Mouse (Mus musculus) forebrain, embryonic 11.5 days (tissue): ENCODE data around the gene Fuca1. TPM values are rescaled to one million over a fixed set of nuclear protein-coding genes. Genes with fewer than 3 reads are reported as not detected.

Experiments
- ATAC-seq: fragments of 200-750 bp; cut with Nextera tagmentation; replicated peaks from 2 replicates; pipeline ENCODE4 v1.8.0; 2017; ENCODE audit warnings: moderate TSS enrichment; ENCODE audit not compliant: low FRiP score
- DNase-seq: peaks from one replicate; pipeline ENCODE4 v3.0.0-alpha.2; 2017; ENCODE audit warnings: low spot score
- H3K27ac ChIP-seq: fragments of 300-500 bp; sonication (generic); 2 replicates; pipeline ENCODE4 v1.5.1; 2014; ENCODE audit warnings: low read depth, low read length
- H3K27me3 ChIP-seq: fragments of 300-500 bp; sonication (generic); 2 replicates; pipeline ENCODE4 v1.6.1; 2014; ENCODE audit warnings: mild to moderate bottlenecking, low read length, mixed read lengths; ENCODE audit not compliant: control insufficient read depth, insufficient read depth
- H3K36me3 ChIP-seq: fragments of 300-500 bp; sonication (generic); 2 replicates; pipeline ENCODE4 v1.6.1; 2014; ENCODE audit warnings: mild to moderate bottlenecking, low read length, moderate library complexity, mixed read lengths; ENCODE audit not compliant: control insufficient read depth, insufficient read depth
- H3K4me1 ChIP-seq: fragments of 300-500 bp; sonication (generic); replicated peaks from 2 replicates; pipeline ENCODE4 v1.6.1; 2014; ENCODE audit warnings: low read length, mixed read lengths; ENCODE audit not compliant: control insufficient read depth, insufficient read depth
- H3K4me2 ChIP-seq: fragments of 300-500 bp; sonication (generic); 2 replicates; pipeline ENCODE4 v1.6.1; 2014; ENCODE audit warnings: low read depth, mild to moderate bottlenecking, low read length, moderate library complexity, mixed read lengths; ENCODE audit not compliant: severe bottlenecking
- H3K4me3 ChIP-seq: fragments of 300-500 bp; sonication (generic); 2 replicates; pipeline ENCODE4 v1.5.1; 2014; ENCODE audit warnings: low read depth, low read length
- H3K9ac ChIP-seq: fragments of 300-500 bp; sonication (generic); 2 replicates; pipeline ENCODE4 v1.6.1; 2014; ENCODE audit warnings: low read length
- H3K9me3 ChIP-seq: fragments of 300-500 bp; sonication (generic); 2 replicates; pipeline ENCODE4 v1.6.1; 2016; ENCODE audit warnings: low read length, mixed read lengths; ENCODE audit not compliant: control insufficient read depth
- WGBS: fragments of 180-500 bp; shearing (Covaris S2); extraction: QIAGEN DNeasy Blood & Tissue Kit; methylation state at CpG from one replicate; pipeline ENCODE4 v1.1.7; 2014; 5-methylcytosine and 5-hydroxymethylcytosine counted together
- polyA plus RNA-seq: library from polyadenylated mRNA; unstranded; fragments of >200 nt; fragmentation: Nextera tagmentation; extraction: Ambion mirVana; gene quantifications from 2 replicates; pipeline ENCODE4 v1.2.1, GENCODE M21; 2014

Gene Fuca1
- polyA plus RNA-seq, 1 experiment from 2014 or later, result 49.2 TPM

GRCm38 (mm10) chr4:135958354-135958753, 37.8 kb downstream of the Fuca1 start:
- ATAC-seq, result no peak
- Histone ChIP-seq H3K9me3 (no peaks in the 10 kb centered on the region), H3K36me3 (no peaks in the 10 kb centered on the region), H3K27me3 (no peaks in the 10 kb centered on the region), H3K4me1 (no peaks in the 10 kb centered on the region), H3K27ac (no peak overlapping the region), H3K9ac (no peak overlapping the region), H3K4me2 (no peak overlapping the region), H3K4me3 (no peak overlapping the region)
- WGBS, result 65% methylated on average over 8 of the region's 8 CpGs
- DNase-seq, result no peak

GRCm38 (mm10) chr4:135960717-135961116, 40.2 kb downstream of the Fuca1 start:
- Histone ChIP-seq H3K9me3 (no peaks in the 10 kb centered on the region), H3K36me3 (no peaks in the 10 kb centered on the region), H3K27ac (no peak overlapping the region), H3K27me3 (no peaks in the 10 kb centered on the region), H3K9ac (no peak overlapping the region), H3K4me2 (no peak overlapping the region), H3K4me3 (no peak overlapping the region), H3K4me1 (peaks cover 6% of the 10 kb centered on the region)
- DNase-seq, result peak; percentile 90
- 24% methylated on average over 5 of the region's 5 CpGs for WGBS
- peak; percentile 22; the same call in 1 of the 2 replicates for ATAC-seq

GRCm38 (mm10) chr4:135961709-135962108, 41.2 kb downstream of the Fuca1 start:
- Histone ChIP-seq H3K4me1 (peaks cover 6% of the 10 kb centered on the region), H3K4me3 (no peak overlapping the region), H3K9me3 (no peaks in the 10 kb centered on the region), H3K4me2 (no peak overlapping the region), H3K27me3 (no peaks in the 10 kb centered on the region), H3K36me3 (no peaks in the 10 kb centered on the region), H3K27ac (no peak overlapping the region), H3K9ac (no peak overlapping the region)
- ATAC-seq (no peak), DNase-seq (no peak)
- 87% methylated on average over 5 of the region's 5 CpGs for WGBS

- H3K9ac ChIP-seq, result no peak overlapping the region
- 85% methylated on average over 7 of the region's 7 CpGs for WGBS
- no peaks in the 10 kb centered on the region for H3K9me3 ChIP-seq
- no peaks in the 10 kb centered on the region; the same call in 1 of the 2 replicates for H3K36me3 ChIP-seq
- DNase-seq (no peak), ATAC-seq (no peak)
- peaks cover 6% of the 10 kb centered on the region for H3K4me1 ChIP-seq
- H3K4me2 ChIP-seq, result no peak overlapping the region
- H3K4me3 ChIP-seq, result no peak overlapping the region
- H3K27me3 ChIP-seq, result no peaks in the 10 kb centered on the region
- no peak overlapping the region for H3K27ac ChIP-seq
These were observed 41.7 kb downstream of the Fuca1 start for GRCm38 (mm10) chr4:135962198-135962597.

- Histone ChIP-seq H3K4me1 (peaks cover 6% of the 10 kb centered on the region), H3K27ac (peak overlapping the region; percentile 50; the same call in 1 of the 2 replicates), H3K27me3 (no peaks in the 10 kb centered on the region), H3K4me2 (peak overlapping the region; percentile 81), H3K4me3 (peak overlapping the region; percentile 72), H3K9ac (peak overlapping the region; percentile 75), H3K9me3 (no peaks in the 10 kb centered on the region), H3K36me3 (peaks cover 5% of the 10 kb centered on the region; the same call in 1 of the 2 replicates)
- WGBS, result 7% methylated on average over 15 of the region's 15 CpGs
- ATAC-seq, result peak; percentile 11; the same call in 1 of the 2 replicates
- no peak for DNase-seq
These were observed 42.4 kb downstream of the Fuca1 start for GRCm38 (mm10) chr4:135962946-135963345.

GRCm38 (mm10) chr4:135963457-135964193, 43.1 kb downstream of the Fuca1 start, which contains the start of gene Gale:
Gene Gale, plus strand, starts transcription at chr4:135963727.
- H3K9me3 ChIP-seq, result no peaks in the 10 kb centered on the region
- peak within 1 kb of the TSS; percentile 72 for H3K4me3 ChIP-seq
- H3K36me3 ChIP-seq, result peaks cover 5% of the 10 kb centered on the region; the same call in 1 of the 2 replicates
- H3K9ac ChIP-seq, result peak within 1 kb of the TSS; percentile 75
- peak; percentile 91 for ATAC-seq
- H3K27ac ChIP-seq, result peak within 1 kb of the TSS; percentile 50; the same call in 1 of the 2 replicates
- WGBS, result under 1% methylated on average over 56 of the region's 56 CpGs
- peak; percentile 97 for DNase-seq
- no peaks in the 10 kb centered on the region for H3K27me3 ChIP-seq
- peaks cover 6% of the 10 kb centered on the region for H3K4me1 ChIP-seq
- peak within 1 kb of the TSS; percentile 91 for H3K4me2 ChIP-seq

- peaks cover 6% of the 10 kb centered on the region for H3K4me1 ChIP-seq
- 4% methylated on average over 12 of the region's 12 CpGs for WGBS
- H3K9me3 ChIP-seq, result no peaks in the 10 kb centered on the region
- peaks cover 5% of the 10 kb centered on the region; the same call in 1 of the 2 replicates for H3K36me3 ChIP-seq
- no peak overlapping the region for H3K27ac ChIP-seq
- H3K4me3 ChIP-seq, result peak overlapping the region; percentile 72
- H3K9ac ChIP-seq, result peak overlapping the region; percentile 71; the same call in 1 of the 2 replicates
- DNase-seq (no peak), ATAC-seq (no peak)
- H3K27me3 ChIP-seq, result no peaks in the 10 kb centered on the region
- H3K4me2 ChIP-seq, result peak overlapping the region; percentile 91
These were observed 43.9 kb downstream of the Fuca1 start for GRCm38 (mm10) chr4:135964426-135964825.

- H3K27me3 ChIP-seq, result no peaks in the 10 kb centered on the region
- 85% methylated on average over 9 of the region's 9 CpGs for WGBS
- H3K4me3 ChIP-seq, result no peak overlapping the region
- peaks cover 6% of the 10 kb centered on the region for H3K4me1 ChIP-seq
- H3K4me2 ChIP-seq, result no peak overlapping the region
- peaks cover 10% of the 10 kb centered on the region for H3K36me3 ChIP-seq
- H3K27ac ChIP-seq, result no peak overlapping the region
- ATAC-seq (no peak), DNase-seq (no peak)
- no peak overlapping the region for H3K9ac ChIP-seq
- no peaks in the 10 kb centered on the region for H3K9me3 ChIP-seq
These were observed 44.6 kb downstream of the Fuca1 start for GRCm38 (mm10) chr4:135965113-135965512.
